Mouse (Mus musculus) heart, adult 8-10 months (tissue): ENCODE measurements around the gene Arhgef28. TPM values are rescaled to one million over a fixed set of nuclear protein-coding genes. Genes with fewer than 3 reads are reported as not detected.
A peak's percentile ranks its signal among the peaks of the same experiment; 100 is the strongest.

Experiments
- DNase-seq: peaks from one replicate; pipeline ENCODE4 v3.0.0; 2022; ENCODE audit warnings: low spot score
- total RNA-seq, 4 experiments: library from RNA; stranded (reverse); gene quantifications; 2 replicates each; pipeline ENCODE4 v1.2.4; 2022

Arhgef28 gene
- total RNA-seq, 4 experiments from 2014 or later, result 4.6 to 6.7 (median 5.6) TPM

DNA sequence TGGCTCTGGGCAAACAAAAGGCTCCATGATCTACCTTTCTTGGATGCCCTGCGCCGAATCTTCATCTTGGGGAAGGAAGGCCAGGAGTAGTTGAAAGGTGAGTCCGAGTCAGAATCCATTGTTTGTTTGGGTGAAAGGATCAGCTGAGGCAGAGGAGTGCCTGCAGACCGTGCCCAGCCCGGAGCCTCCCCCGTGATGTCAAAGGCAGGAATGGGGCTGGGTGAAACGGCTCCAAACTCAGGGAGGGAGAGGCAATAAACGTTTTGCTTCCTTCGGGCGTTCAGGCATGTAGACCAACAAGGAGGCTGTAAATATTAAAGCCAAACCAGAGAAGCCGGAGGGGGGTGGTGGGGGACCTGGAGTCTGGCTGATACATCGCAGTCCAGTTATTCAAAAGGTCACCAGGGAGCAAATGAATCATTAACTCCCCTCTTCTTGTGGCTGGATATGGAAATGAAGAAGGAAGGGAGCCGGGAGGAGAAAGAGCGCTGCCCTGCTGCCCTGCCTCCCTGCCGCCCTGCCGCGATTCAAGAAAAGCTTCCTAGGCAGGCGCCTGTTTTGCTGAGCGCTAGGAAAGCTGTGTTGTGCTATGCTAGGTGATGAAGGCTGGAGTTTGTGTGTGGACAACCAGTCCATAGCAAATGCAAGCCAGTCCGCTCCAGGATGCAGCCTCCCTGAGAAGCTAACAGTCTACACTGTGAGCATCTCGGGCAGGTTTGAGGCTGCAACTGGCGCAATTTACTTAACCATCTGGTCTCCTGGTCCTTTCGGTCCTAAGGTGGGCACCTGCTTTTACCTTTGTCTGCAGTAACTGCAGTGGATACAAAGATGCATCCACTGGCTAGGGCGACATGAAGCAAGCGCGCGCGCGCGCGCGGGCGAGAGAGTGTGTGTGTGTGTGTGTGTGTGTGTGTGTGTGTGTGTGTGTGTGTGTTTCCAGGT is 190.0 kb downstream of the Arhgef28 start:
- no peak for DNase-seq

GRCm38 (mm10) chr13:98014892-98015291 is 191.3 kb downstream of the Arhgef28 start:
- no peak for DNase-seq

DNA sequence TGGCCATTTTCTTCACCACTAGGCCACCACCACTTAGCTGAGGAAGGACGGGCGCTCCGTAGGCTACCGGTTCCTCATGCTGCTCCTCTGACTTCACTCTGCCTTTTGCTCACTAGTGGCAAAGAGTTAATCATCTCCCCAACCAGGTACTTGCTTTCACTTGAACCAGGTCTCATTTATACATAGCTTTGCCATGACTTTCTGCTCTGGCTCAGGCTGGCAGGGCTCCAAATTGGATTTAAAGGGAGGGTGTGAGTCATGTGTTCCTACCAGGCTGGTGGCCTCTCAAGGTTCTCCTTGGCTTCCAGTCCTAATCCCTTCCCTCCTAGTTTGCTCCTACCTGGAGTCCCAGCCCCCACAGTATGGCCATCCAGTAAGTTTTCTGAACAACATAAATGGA is 192.5 kb downstream of the Arhgef28 start:
- DNase-seq, result no peak

GRCm38 (mm10) chr13:98011931-98012341 is 194.3 kb downstream of the Arhgef28 start:
- DNase-seq, result no peak

- no peak for DNase-seq
Observed at GRCm38 (mm10) chr13:98009070-98009469, 197.2 kb downstream of the Arhgef28 start.

DNA sequence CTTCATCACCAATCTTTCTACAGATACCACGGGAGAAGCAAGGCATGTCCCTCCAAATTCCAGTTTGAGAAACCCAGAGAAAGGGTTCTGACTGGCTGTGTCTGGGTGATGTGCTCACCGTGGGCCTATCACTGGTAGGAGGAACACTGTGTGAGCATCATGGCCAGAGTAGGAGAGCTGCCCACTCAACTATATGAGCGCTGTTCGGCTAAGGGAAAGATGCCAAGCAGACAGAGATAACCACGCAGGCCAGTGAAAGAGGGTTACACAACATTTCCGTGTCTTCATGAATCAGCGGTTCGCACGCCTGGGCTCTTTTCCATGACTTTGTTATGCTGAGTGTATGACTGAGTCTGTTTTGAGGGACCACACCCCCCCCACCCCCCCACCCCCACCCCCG is 197.7 kb downstream of the Arhgef28 start:
- DNase-seq, result peak; percentile 74

- no peak for DNase-seq
Observed at GRCm38 (mm10) chr13:98005611-98006218, 200.5 kb downstream of the Arhgef28 start.

DNA sequence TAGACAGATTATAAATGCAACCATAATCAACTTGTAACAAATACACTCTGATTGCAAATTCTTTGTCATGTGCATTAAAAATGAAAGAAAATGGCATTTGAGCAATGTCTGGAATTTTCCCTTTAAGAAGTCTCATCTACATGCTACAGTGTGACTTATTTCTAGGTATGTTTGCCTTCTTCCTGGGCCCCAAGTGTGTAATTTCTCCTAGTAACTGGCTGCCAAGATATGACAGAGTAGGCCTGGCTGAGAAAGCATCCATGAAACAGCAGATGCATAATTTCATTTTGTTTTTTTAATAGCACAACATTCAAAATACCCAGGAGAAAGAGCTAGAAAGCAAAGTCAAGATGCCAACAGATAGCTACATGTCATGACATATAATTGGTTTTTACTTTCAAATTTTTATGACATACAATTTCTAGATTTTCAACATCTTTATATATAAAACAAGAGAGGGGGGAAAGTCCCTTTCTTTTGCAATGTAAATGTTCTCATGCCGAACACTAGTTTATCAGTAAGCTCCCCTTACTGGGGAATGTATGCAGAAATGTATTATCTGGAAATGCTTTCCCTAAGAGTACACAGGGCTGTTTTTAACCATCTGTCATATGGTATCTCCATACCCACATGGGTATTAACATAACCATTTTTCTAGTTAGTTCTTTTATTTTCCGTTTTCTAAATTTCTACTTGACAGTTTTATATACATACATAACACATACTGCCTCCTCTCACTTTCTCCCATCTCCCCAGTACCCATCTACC is 201.4 kb downstream of the Arhgef28 start:
- no peak for DNase-seq

GRCm38 (mm10) chr13:98003690-98004089 is 202.5 kb downstream of the Arhgef28 start:
- DNase-seq, result no peak

GRCm38 (mm10) chr13:98002598-98002997 is 203.6 kb downstream of the Arhgef28 start:
- no peak for DNase-seq

GRCm38 (mm10) chr13:98002121-98002520 is 204.1 kb downstream of the Arhgef28 start:
- no peak for DNase-seq

GRCm38 (mm10) chr13:98001719-98002118 is 204.5 kb downstream of the Arhgef28 start:
- no peak for DNase-seq

- DNase-seq, result no peak
Observed at GRCm38 (mm10) chr13:98000841-98001240, 205.4 kb downstream of the Arhgef28 start.

GRCm38 (mm10) chr13:97999130-97999529 is 207.1 kb downstream of the Arhgef28 start:
- no peak for DNase-seq

DNA sequence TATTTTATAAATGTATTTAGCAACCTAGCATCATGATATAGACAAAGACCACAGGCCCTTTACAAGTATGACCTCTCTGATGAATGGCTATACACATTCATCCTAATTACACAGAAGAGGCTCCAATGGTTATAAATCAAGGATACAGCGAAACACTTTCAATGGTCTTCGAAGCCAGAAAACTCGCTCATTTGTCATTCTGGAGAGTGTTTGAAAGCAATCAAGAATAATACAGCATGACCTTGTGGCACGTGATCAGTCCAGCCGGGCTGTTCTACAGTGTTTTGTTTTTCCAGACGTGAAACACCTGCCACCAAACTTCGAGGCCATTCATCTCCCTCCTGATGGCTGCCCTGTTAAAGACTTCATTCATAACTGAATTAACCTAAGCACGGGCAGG is 207.7 kb downstream of the Arhgef28 start:
- DNase-seq, result no peak

DNA sequence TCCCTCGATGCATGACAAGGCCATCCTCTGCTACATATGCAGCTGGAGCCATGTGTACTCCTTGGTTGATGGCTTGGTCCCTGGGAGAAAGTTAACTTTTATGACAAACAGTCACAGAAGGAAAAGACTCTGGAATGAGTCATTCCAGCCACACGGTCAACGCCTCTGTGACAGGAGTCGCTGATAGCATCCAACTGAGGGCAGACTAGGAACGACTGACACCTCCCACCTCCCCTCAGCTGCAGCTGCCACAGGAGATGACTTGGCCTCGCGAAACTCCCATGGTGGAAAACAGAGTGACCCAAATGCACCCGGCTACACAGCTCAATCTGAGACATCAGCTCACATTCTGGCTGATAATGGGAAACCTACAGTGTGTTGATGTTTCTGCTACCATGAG is 215.3 kb downstream of the Arhgef28 start:
- no peak for DNase-seq

DNA sequence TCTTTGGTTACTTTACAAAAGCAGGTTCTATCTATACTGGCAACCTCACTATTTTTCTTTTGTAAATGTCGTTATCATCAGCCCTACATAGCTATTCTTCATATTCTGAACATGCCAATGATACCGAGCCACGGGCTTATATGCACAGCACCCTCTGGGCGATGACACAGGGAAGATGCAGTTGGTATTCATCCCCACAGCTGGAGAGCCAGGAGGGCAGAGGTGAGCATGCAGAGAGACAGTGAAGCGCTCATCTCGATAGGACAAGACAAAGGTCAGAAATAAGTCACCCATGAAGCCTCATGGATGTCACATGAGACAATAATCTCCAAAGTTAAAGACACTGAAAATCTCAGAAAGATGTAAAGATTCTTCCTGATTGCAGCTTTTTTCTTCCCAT is 217.4 kb downstream of the Arhgef28 start:
- no peak for DNase-seq

GRCm38 (mm10) chr13:97986691-97987090 is 219.5 kb downstream of the Arhgef28 start:
- DNase-seq, result no peak

DNA sequence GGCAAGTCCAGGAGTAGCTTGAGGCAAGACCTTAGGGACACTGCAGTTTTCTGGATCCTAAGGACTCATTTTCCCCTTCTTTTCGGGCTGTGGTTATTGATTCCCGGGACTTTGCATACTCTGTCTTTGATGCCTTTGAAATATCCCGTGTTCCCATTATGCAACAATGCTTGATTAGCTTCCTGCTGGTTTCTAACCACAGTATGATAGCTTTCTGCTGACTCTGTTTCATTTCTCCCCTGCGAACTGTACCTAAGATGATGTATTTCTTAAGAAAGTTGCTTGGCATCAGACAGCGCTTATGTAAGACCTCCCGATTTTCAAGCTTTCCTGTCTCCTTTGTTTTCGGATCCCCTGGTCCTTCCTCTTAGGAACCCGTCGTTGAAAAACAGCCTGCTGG is 229.1 kb downstream of the Arhgef28 start:
- DNase-seq, result no peak

DNA sequence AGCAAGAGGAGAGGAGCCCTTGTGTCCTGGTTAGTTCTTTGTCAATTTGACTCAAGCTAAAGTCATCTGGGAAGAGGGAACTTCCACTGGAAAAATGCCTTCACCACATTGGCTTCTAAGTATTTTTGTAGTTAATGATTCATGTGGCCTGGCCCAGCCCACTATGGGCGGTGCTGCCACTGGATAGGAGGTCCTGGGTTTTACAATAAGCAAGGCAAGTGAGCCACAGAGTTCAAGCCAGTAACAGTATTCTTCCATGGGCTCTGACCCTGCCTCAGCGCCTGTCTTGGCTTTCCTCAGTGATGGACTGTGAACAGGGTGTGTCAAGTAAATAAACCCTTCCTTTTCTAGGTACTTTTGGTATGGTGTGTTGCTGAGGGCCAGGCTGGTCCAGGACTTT is 229.6 kb downstream of the Arhgef28 start:
- no peak for DNase-seq

DNA sequence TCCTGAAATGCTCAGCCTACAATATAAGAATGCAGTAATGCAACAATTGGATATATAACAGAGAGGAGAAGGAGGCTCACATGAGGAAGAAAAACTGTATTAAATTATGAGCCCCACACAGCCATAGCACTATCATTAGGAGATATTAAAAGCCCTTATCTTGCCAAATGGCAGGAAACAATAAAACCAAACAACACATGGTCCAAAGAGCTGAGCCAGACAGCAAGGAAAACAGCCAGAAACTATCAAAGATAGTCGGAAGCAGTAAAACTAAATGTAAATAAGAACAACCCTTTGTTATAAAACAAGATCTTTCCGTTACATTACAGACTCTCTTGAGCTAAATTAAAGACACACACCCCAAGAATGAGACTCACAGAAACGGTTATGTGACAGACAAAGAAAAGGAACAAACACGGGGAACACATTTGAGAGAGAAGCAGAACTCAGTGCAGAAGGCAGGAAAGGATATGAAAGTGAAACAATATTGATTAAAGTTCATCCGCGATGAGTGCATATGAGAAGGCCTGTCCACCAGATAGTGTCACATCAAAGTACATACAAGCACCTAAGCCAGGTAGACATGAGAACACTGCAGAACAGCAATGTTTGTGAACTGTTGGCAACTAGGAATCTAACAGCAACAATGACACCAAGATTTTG is 231.6 kb downstream of the Arhgef28 start:
- no peak for DNase-seq

DNA sequence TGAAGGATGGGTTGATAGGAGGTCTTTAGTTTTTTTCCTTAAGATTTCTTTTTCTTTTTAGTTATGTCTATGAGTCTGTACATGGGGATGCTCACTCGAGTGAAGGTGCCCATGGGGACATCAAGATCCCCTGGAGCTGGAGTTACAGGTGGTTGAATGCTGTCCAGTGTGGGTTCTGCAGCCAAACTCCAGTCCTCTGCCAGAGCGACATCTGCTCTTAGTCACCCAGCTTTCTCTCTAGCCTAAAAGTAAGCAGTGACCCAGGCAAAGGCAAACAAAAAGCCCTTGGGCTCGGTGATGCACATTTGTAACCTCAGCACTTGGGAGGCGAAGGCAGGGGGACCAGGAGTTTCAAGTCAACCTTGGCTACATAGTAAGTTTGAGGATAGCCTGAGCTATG is 232.3 kb downstream of the Arhgef28 start:
- DNase-seq, result no peak
